Comparison of ENCODE assay signal across 31 mouse cellular contexts in genomic region chr7:105372912-105373311, GRCm38 (mm10). TPM values are rescaled to one million over a fixed set of nuclear protein-coding genes. Genes with fewer than 3 reads are reported as not detected.
DNase-seq lines count a peak whose midpoint lies in the region; ATAC-seq and TF ChIP-seq lines count a peak whose summit lies in the region.
"Had no signal": no experiment of that assay in that cellular context is flagged by ENCODE, and none has a peak within 500 bp of the region (broad histone marks: within the 10 kb centered on the region; RNA-seq: fewer than 3 reads in every experiment).

No protein-coding gene starts in this region.

- H3K27me3 ChIP-seq in heart, embryonic 13.5 days (replicated peaks): no peaks in the 10 kb centered on the region
- H3K27me3 ChIP-seq in lung, postnatal 0 days (replicated peaks; ENCODE audit: insufficient read depth, low read length): no peaks in the 10 kb centered on the region
- H3K27me3 ChIP-seq: forebrain, embryonic 13.5 days; hindbrain, embryonic 12.5 days; limb, embryonic 15.5 days; midbrain, embryonic 12.5 days; neural tube, embryonic 12.5 days; stomach, embryonic 15.5 days had no signal

- H3K36me3 ChIP-seq in heart, embryonic 13.5 days: peaks cover 63% of the 10 kb centered on the region
- H3K36me3 ChIP-seq in lung, postnatal 0 days (ENCODE audit: insufficient read depth, low read length): peaks cover 5% of the 10 kb centered on the region

- H3K27ac ChIP-seq in heart, embryonic 13.5 days (replicated peaks): peak overlapping the region; percentile 66
- H3K27ac ChIP-seq in lung, postnatal 0 days (ENCODE audit: low read length): no peak overlapping the region
- H3K27ac ChIP-seq: forebrain, embryonic 13.5 days; hindbrain, embryonic 12.5 days; limb, embryonic 15.5 days; midbrain, embryonic 12.5 days; neural tube, embryonic 12.5 days; stomach, embryonic 15.5 days had no signal

- no peak overlapping the region for H3K4me3 ChIP-seq in heart, embryonic 13.5 days
- H3K4me3 ChIP-seq in lung, postnatal 0 days (ENCODE audit: low read depth, low read length): no peak overlapping the region
- H3K4me3 ChIP-seq in lung, adult 2 months (replicated peaks; ENCODE audit: extremely low read depth, low read depth, low read length): no peak overlapping the region
- H3K4me3 ChIP-seq: forebrain, embryonic 13.5 days; hindbrain, embryonic 12.5 days; limb, embryonic 15.5 days; midbrain, embryonic 12.5 days; neural tube, embryonic 12.5 days; stomach, embryonic 15.5 days had no signal

- H3K4me1 ChIP-seq in heart, embryonic 13.5 days: peaks cover 14% of the 10 kb centered on the region
- H3K4me1 ChIP-seq in lung, postnatal 0 days (ENCODE audit: insufficient read depth, low read depth, low read length): no peaks in the 10 kb centered on the region
- no peaks in the 10 kb centered on the region for H3K4me1 ChIP-seq in lung, adult 2 months (ENCODE audit: control insufficient read depth, insufficient read depth, low read length)
- H3K4me1 ChIP-seq: forebrain, embryonic 13.5 days; hindbrain, embryonic 12.5 days; limb, embryonic 15.5 days; midbrain, embryonic 12.5 days; neural tube, embryonic 12.5 days; stomach, embryonic 15.5 days had no signal

- H3K9ac ChIP-seq in heart, embryonic 13.5 days: no peak overlapping the region
- no peak overlapping the region for H3K9ac ChIP-seq in lung, postnatal 0 days (replicated peaks; ENCODE audit: low read depth)
- H3K9ac ChIP-seq: forebrain, embryonic 13.5 days; hindbrain, embryonic 12.5 days; limb, embryonic 15.5 days; midbrain, embryonic 12.5 days; neural tube, embryonic 12.5 days; stomach, embryonic 15.5 days had no signal

- TF ChIP-seq EP300 in lung, postnatal 0 days (IDR thresholded peaks at IDR 0.05): no peak

- 89% methylated on average over 1 of the region's 1 CpGs for WGBS in heart, embryonic 13.5 days
- WGBS in lung, postnatal 0 days: 71% methylated on average over 1 of the region's 1 CpGs
- 87% methylated on average over 1 of the region's 1 CpGs for WGBS in lung, adult 2 months

- TF ChIP-seq CTCF in lung, postnatal 0 days (IDR thresholded peaks at IDR 0.05): no peak
- TF ChIP-seq CTCF in lung, adult 2 months (IDR thresholded peaks at IDR 0.05; ENCODE audit: insufficient read depth, low read length): no peak

- no peaks in the 10 kb centered on the region for H3K9me3 ChIP-seq in heart, embryonic 13.5 days
- H3K9me3 ChIP-seq in lung, postnatal 0 days (ENCODE audit: low read length): no peaks in the 10 kb centered on the region
- H3K9me3 ChIP-seq: forebrain, embryonic 13.5 days; hindbrain, embryonic 12.5 days; limb, embryonic 15.5 days; midbrain, embryonic 12.5 days; neural tube, embryonic 12.5 days; stomach, embryonic 15.5 days had no signal

- no peak for ATAC-seq in heart, embryonic 13.5 days (ENCODE audit: extremely low read depth, insufficient number of reproducible peaks, low FRiP score, low TSS enrichment)
- ATAC-seq in lung, postnatal 0 days: no peak
- peak; percentile 84 for ATAC-seq in common myeloid progenitor, adult 5-6 weeks (replicated peaks; ENCODE audit: low read depth, poor library complexity, severe bottlenecking)
- ATAC-seq: forebrain, embryonic 13.5 days had no signal

- no peak for DNase-seq in heart, postnatal 4 days
- DNase-seq in lung, postnatal 0 days (ENCODE audit: low spot score): peak; percentile 12
- no peak for DNase-seq in lung, adult 2 months
- DNase-seq in natural killer cell, adult 2 months (ENCODE audit: low spot score in 2 of 2): peak; percentile 17 to 37
- no peak for DNase-seq in urinary bladder, adult 2 months (ENCODE audit: low spot score)
- DNase-seq in cerebellum, postnatal 25 days: no peak
- DNase-seq: cerebellum, adult 11-12 months; gastrocnemius, postnatal 10 days; kidney, adult 18-20 months; kidney, postnatal 4 days; layer of hippocampus, adult 9-11 months; left cerebral cortex, postnatal 4 days; lung, adult 18-20 months; right cerebral cortex, adult 18-20 months; right cerebral cortex, postnatal 4 days; thymus, postnatal 25 days had no signal

- TF ChIP-seq POLR2A in lung, adult 2 months (IDR thresholded peaks at IDR 0.05; ENCODE audit: borderline replicate concordance, extremely low read depth, low read depth, low read length): no peak

- H3K4me2 ChIP-seq in heart, embryonic 13.5 days: no peak overlapping the region
- H3K4me2 ChIP-seq in lung, postnatal 0 days (replicated peaks; ENCODE audit: low read depth, low read length): no peak overlapping the region
- H3K4me2 ChIP-seq: forebrain, embryonic 13.5 days; hindbrain, embryonic 12.5 days; limb, embryonic 15.5 days; midbrain, embryonic 12.5 days; neural tube, embryonic 12.5 days; stomach, embryonic 15.5 days had no signal

RNA-seq across cellular contexts. Expression of gene Gm5901, which starts 1.9 kb away (rescaled TPM):
- polyA plus RNA-seq in heart, embryonic 13.5 days (2015; fragmentation: Nextera tagmentation; extraction: Ambion mirVana): not detected in 2 replicates
- total RNA-seq in heart, postnatal 4 days (2021): not detected
- not detected in 2 replicates for polyA plus RNA-seq in lung, postnatal 0 days (2015; fragmentation: Nextera tagmentation; extraction: Ambion mirVana)
- not detected in 2 replicates for polyA plus RNA-seq in lung, adult 2 months (2012; rRNA removed)
- total RNA-seq in common myeloid progenitor, adult 5-6 weeks (2017): not detected in 2 replicates
- not detected in 2 replicates for polyA plus RNA-seq in urinary bladder, adult 2 months (2012; rRNA removed)
- total RNA-seq: adrenal gland, adult 18-20 months; adrenal gland, postnatal 36 days; gastrocnemius, postnatal 10 days; heart, postnatal 10 days; left cerebral cortex, adult 8-10 months; left cerebral cortex, postnatal 4 days had no signal
- polyA plus RNA-seq: embryonic facial prominence, embryonic 14.5 days; forebrain, embryonic 13.5 days; frontal cortex, adult 2 months; hindbrain, embryonic 12.5 days; kidney, embryonic 16.5 days; limb, embryonic 15.5 days; midbrain, embryonic 12.5 days; neural tube, embryonic 12.5 days; stomach, embryonic 15.5 days had no signal

RNA-seq across cellular contexts. Expression of gene Olfr692, which starts 4.9 kb away (rescaled TPM):
- not detected in 2 replicates for polyA plus RNA-seq in heart, embryonic 13.5 days (2015; fragmentation: Nextera tagmentation; extraction: Ambion mirVana)
- not detected for total RNA-seq in heart, postnatal 4 days (2021)
- polyA plus RNA-seq in lung, postnatal 0 days (2015; fragmentation: Nextera tagmentation; extraction: Ambion mirVana): not detected in 2 replicates
- polyA plus RNA-seq in lung, adult 2 months (2012; rRNA removed): not detected in 2 replicates
- not detected in 2 replicates for total RNA-seq in common myeloid progenitor, adult 5-6 weeks (2017)
- polyA plus RNA-seq in urinary bladder, adult 2 months (2012; rRNA removed): not detected in 2 replicates
- total RNA-seq: adrenal gland, adult 18-20 months; adrenal gland, postnatal 36 days; gastrocnemius, postnatal 10 days; heart, postnatal 10 days; left cerebral cortex, adult 8-10 months; left cerebral cortex, postnatal 4 days had no signal
- polyA plus RNA-seq: forebrain, embryonic 13.5 days; frontal cortex, adult 2 months; hindbrain, embryonic 12.5 days; kidney, embryonic 16.5 days; limb, embryonic 15.5 days; midbrain, embryonic 12.5 days; neural tube, embryonic 12.5 days; stomach, embryonic 15.5 days had no signal

RNA-seq across cellular contexts. Expression of gene Fam160a2, which starts 26.9 kb away (rescaled TPM):
- 28.9 and 29.6 TPM in 2 replicates for polyA plus RNA-seq in heart, embryonic 13.5 days (2015; fragmentation: Nextera tagmentation; extraction: Ambion mirVana)
- 10 to 100 TPM; 31.1 to 33.8 TPM for total RNA-seq in heart, postnatal 4 days (2021)
- polyA plus RNA-seq in lung, postnatal 0 days (2015; fragmentation: Nextera tagmentation; extraction: Ambion mirVana): 25.1 and 26.0 TPM in 2 replicates
- 46.7 and 57.9 TPM in 2 replicates for polyA plus RNA-seq in lung, adult 2 months (2012; rRNA removed)
- 9.0 and 10.0 TPM in 2 replicates for total RNA-seq in common myeloid progenitor, adult 5-6 weeks (2017)
- 28.4 and 31.5 TPM in 2 replicates for polyA plus RNA-seq in urinary bladder, adult 2 months (2012; rRNA removed)

RNA-seq across cellular contexts. Expression of gene Olfr691, which starts 30.8 kb away (rescaled TPM):
- not detected in 2 replicates for polyA plus RNA-seq in heart, embryonic 13.5 days (2015; fragmentation: Nextera tagmentation; extraction: Ambion mirVana)
- under 1 TPM; 0.12 to 0.27 TPM for total RNA-seq in heart, postnatal 4 days (2021)
- polyA plus RNA-seq in lung, postnatal 0 days (2015; fragmentation: Nextera tagmentation; extraction: Ambion mirVana): not detected in 2 replicates
- not detected in 2 replicates for polyA plus RNA-seq in lung, adult 2 months (2012; rRNA removed)
- total RNA-seq in common myeloid progenitor, adult 5-6 weeks (2017): not detected in 2 replicates
- polyA plus RNA-seq in urinary bladder, adult 2 months (2012; rRNA removed): 0.03 TPM in 1 of 2 replicates, not detected in the other
- total RNA-seq: adrenal gland, adult 18-20 months; adrenal gland, postnatal 36 days; gastrocnemius, postnatal 10 days had no signal
- polyA plus RNA-seq: embryonic facial prominence, embryonic 14.5 days; forebrain, embryonic 13.5 days; kidney, embryonic 16.5 days; limb, embryonic 15.5 days; midbrain, embryonic 12.5 days; stomach, embryonic 15.5 days had no signal

RNA-seq across cellular contexts. Expression of gene Cnga4, which starts 31.5 kb away (rescaled TPM):
- not detected in 2 replicates for polyA plus RNA-seq in heart, embryonic 13.5 days (2015; fragmentation: Nextera tagmentation; extraction: Ambion mirVana)
- not detected for total RNA-seq in heart, postnatal 4 days (2021)
- 0.11 TPM in 1 of 2 replicates, not detected in the other for polyA plus RNA-seq in lung, postnatal 0 days (2015; fragmentation: Nextera tagmentation; extraction: Ambion mirVana)
- polyA plus RNA-seq in lung, adult 2 months (2012; rRNA removed): 0.12 and 0.14 TPM in 2 replicates
- not detected in 2 replicates for total RNA-seq in common myeloid progenitor, adult 5-6 weeks (2017)
- polyA plus RNA-seq in urinary bladder, adult 2 months (2012; rRNA removed): 0.04 and 0.10 TPM in 2 replicates
- total RNA-seq: adrenal gland, adult 18-20 months; adrenal gland, postnatal 36 days; gastrocnemius, postnatal 10 days; heart, postnatal 10 days had no signal
- polyA plus RNA-seq: forebrain, embryonic 13.5 days; kidney, embryonic 16.5 days; stomach, embryonic 15.5 days had no signal

Comparison
In these comparisons a context has a peak if more than half of its experiments do, and no peak if none do; other contexts are left out.
1. DNase-seq: peak in lung, postnatal 0 days (single experiment) and natural killer cell, adult 2 months (2 of 2); none in heart, postnatal 4 days (single experiment), lung, adult 2 months (single experiment), urinary bladder, adult 2 months (single experiment) and cerebellum, postnatal 25 days (0 of 2).